Mouse (Mus musculus) right cerebral cortex, postnatal 25 days (tissue): Measurements from ENCODE around the gene Allc.
A peak's percentile ranks its signal among the peaks of the same experiment; 100 is the strongest.

Source experiments
- DNase-seq: peaks from one replicate; pipeline ENCODE4 v3.0.0; 2022

The Allc gene

DNA sequence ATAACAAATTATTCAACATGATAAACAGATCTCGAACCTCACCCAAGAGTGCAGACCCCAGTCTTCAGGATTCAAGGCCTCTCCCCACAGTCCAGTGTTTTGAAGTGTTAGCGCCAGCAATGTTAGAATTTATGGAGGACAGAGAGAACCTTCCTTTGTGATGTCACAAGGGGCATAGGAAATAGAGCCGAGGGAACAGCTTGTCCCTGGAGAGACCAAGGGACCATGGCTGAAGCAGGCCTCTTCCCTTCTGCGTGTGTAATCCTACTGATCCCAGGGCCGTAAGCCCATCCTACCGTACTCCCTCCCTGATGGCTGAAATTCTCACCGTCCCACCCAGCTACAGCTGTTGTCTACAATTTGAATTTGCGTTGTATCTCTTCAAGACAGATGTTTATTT is at the start of gene Allc:
Gene Allc (minus strand): TSS at position 101 of the 400 bp plus-strand sequence.
- DNase-seq: no peak

DNA sequence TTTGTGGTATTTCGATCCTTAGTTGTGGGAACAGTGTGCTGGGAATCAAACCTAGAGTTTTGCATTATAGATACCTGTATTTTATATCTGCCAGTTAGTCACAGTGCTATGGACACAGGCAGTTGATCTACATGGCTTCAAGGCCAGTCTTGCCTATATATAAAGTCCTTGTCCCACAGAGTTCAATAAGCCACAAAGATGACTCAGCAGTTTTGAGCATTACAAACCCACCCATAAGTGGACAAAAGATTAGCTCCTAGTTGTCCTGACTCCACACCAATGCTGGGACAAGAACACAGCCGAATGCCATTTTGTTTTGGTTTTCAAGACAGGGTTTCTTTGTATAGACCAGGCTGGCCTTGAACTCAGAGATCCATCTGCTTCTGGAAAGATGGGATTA is 46.1 kb upstream of the Allc start:
- no peak for DNase-seq

DNA sequence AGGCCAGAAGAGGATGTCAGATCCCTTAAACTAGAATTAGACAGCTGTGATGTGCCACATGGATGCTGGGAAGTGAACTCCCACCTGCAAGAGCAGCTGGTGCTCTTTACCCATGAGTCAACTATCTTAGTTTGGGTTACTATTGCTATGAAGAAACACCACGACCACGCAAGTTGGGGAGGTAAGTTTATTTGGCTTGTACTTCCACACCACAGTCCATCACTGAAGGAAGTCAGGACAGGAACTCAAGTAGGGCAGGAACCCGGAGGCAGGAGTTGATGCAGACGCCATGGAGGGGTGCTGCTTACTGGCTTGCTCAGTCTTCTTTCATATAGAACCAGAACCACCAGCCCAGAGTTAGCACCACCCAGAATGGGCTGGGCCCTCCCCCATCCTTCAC is 44.8 kb upstream of the Allc start:
- DNase-seq: no peak

DNA sequence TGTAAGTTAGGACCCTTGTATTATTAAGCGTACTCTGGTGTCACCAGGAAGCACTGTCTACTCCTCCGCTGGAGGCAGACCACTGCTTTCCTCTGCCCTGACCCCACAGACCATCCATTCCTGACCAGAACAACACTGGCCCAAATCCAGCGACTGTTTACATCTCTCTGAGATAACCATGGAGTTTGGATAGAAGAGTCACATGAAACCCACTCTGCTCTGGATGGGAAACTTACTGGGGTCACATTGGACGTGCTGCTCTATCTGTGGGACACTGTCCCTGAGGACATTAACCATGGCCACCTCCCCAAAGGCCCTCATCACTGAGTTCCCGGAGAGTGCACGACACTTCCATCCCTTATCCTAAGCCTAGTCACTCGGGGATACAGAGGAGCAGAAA is 43.1 kb upstream of the Allc start:
- no peak for DNase-seq

DNA sequence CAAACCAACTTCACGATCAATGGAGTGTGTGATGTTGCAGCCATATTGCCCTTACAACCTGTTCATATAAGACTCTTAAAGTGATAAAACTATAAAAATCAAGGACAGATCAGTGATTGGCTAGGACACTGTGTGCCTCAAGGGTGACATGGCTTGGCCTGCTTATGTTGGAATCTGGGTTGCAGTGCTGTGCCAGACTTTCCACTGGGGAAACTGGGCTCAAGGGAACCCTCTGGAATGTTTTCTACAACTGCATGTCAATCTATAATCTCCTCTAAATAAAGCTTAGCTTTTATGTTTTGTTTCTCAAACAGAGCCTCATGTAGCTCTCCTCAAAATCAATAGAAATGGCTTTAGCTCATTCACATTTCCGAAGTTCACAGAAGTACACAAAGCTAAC is 41.9 kb upstream of the Allc start:
- DNase-seq: no peak

DNA sequence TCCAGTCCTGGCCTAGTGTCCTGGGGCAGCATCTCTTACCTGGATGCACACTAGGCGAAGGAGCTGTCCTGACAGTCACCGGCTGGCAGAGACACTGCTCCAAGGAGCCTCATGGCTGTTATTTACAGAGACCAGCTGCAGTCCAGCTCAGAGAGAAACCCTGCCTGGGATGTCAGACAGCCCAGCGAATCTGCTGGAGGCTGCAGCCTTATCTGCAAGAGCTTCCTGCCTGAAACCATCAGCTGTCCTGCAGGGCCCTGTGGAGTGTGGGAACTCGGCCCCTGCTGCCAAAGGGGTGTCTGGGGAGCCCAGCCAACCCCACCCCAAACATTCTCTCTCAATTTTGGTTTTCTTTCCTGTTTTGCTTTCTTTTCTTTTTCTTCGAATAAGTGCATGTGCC is 40.9 kb upstream of the Allc start, which contains the start of gene Colec11:
Gene Colec11 (minus strand): TSS at position 183 of the 400 bp plus-strand sequence.
- DNase-seq: no peak

DNA sequence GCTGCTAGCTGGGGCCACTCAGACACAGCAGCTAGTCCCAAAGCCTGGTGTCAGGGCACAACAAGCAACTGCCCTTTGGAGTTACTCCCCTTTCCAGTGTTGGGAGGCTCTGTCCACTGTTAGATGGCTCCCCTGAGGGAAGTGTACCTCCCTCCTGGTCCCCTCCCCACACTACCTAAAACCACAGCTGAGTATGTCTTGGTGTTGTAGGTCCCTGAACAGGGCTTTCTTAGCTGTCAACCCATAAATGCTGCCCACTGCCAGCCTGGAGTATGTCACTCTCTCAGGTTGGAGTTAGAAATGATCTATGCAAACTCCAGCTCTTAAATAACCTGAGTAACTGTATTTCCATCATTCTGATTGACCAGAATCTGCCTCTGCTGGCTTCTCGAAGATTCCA is 40.3 kb upstream of the Allc start:
- DNase-seq: no peak

DNA sequence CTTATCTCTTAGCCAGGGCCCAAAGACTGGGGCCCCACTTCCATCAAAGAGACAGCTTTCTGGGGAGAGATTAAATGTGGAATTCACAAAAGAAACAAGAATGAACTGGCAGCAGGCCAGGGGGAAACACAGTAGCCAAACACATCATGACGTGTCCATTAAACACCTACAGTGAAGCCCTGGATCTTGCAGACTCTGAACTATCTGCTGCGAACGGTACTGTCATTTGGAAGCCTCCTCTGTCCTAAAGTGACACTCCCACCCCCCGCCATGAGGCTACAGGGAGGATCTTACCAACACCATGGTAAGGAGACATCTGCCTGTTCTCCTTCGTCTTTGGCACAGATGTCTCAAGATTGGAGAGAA is 39.8 kb upstream of the Allc start:
- no peak for DNase-seq

DNA sequence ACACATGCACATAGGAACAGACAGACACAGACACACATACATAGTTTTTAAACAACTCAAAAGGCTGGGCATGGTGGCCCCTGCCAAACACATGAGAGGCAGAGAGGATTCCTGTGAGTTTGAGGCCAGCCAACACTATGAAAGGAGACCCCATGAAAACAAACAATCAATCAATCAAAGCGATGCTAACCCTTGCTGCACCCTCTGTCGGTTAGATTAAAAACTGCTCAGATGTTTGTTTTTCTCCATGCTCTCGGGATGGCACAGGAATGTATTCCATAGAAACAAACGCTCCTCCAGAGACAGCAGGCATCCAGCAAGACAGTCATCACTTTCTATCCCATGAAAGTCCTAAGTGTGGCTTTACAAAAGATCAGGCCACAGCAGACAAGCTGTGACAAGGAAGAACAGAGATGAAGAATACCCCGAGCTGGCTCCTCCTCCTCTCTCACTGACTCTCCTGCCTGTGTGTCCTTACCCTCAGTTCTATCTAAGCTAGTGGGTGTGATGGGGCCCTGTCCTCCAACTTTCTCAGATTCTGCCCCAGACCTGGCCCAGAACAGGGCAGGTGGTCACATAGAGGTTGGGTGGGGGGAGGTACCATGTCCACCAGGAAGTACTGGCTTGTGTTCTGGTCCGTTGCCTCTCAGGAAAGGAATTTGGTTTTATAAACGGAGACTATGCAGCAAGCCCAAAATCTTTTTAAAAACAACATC is 39.3 kb upstream of the Allc start:
- no peak for DNase-seq

DNA sequence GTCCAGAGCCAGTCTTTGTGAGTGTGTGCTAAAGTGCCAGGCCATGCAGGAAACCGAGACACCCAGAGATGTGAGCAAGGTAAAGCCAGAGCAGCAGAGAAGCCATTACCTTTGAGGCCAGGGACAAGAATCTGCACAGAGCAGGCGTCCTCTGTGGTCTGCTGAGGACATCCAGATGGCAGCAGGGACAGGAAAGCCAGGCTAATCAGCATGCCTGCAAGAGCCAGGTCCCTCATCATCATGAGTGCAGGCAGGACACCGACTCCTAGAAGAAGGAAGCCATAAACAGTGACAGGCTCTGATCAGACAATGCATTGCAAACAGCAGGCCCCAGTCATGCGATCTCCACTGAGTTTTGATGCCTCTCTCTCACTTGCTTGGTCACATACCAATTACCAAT is 35.0 kb upstream of the Allc start:
- no peak for DNase-seq

DNA sequence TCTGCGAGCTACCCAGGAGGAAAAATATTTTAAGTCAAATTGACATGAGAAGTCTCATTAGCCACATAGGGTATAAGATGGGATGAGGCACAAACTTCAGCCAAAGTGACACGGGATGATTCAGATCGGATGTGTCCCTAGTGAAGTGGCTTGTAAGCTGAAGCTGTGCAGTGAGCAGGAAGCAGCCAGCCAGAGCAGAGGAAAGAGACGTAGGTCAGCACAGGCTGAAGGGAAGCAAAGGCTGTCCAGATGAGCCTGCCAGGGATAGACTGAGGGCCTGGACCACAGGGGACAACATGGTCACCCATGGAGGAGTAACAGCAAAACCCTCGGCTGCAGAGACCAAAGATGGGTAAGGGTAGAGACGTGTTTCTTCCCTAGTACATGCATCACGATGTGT is 32.1 kb upstream of the Allc start:
- DNase-seq: no peak

DNA sequence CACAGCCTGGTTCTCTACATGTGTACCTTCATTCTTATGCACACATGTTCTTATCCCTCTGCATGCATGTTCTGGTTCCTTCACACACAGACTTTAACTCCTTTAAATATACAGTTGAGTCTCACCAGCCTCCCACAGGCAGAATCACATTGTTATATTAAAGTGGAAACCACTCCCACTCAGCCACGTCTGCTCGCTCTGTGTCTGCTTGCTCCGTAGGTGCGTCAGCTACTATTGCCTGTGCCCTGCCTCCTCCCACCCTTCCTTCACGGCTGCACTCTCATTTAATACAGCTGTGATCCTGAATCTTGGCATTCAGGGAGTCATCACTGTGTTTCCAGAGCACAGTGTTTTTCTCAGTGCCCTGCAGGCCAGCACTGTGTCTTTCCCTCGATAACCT is 30.1 kb upstream of the Allc start:
- DNase-seq: peak; percentile 40

DNA sequence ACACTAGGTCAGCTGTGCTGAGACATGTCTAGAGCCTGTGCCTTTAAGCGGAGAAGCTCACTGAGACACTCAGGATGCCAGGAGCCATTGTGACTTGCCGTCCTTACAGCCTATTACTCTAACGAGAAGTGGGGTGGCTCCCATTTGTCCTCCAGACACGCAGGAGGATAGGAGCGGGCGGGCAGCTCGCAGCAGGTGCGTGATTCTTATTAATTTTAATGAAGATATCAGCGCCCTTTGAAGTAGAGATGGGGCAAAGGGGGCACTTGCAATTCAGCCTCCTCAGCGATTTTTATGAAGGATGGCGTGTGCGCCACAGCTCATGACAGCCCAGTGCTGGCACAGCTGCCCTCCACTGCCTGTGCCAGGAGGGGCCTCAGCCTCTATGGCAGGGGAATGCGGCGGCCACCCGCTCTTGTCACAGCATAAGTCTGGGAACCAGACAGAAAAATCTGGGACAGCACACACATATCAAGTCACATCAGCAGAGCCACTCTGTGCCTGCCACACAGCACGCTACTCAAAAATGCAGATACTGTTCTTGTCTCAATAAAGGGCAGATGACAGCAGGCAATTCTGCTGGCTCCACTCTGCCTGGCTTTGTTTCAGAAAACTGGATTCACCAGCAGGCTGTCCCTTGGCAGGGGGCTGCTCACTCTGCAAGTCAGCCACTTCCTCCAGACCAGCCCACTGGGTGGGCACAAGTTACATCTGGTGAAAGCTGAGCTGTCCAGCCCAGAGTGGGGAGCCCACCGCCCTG is 25.4 kb upstream of the Allc start:
- peak; percentile 40 for DNase-seq

DNA sequence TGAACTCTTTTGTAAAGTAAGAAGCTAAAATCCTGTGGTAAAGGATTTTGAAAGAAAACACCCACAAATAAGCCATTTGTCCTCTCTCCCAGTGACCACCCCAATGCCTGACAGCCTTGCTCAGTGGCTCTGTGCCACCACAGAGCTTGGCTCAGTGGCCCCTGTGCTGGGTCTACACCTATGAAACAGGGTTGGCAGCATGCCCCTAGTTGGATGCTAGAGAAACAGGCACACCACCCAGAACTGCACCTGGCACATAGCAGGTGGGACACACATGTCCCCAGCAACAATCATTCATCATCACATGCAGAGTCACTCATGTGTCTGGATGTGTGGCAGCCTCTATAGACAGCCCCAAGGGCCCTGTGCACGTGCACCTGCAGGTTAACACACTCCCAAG is 21.2 kb upstream of the Allc start:
- DNase-seq: no peak

DNA sequence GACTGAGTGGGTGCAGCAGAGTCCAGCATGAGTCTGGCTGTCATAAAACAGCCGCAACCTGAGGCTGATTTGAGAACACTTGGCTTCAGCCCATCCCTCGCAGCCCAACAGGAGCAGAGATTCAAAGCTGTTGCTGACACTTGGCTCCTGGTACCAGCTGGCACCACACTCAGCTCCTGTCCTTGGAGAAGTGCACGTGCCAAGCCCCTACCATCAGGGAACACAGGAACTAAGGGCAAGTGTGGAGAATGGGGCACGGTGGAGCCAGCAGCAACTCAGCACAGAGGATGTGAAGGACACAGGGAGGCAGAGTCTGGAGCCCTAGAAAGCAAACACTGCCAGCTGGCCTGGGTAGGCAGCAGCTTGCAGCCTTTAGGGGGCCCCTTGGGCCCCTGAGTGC is 19.9 kb upstream of the Allc start:
- DNase-seq: no peak

DNA sequence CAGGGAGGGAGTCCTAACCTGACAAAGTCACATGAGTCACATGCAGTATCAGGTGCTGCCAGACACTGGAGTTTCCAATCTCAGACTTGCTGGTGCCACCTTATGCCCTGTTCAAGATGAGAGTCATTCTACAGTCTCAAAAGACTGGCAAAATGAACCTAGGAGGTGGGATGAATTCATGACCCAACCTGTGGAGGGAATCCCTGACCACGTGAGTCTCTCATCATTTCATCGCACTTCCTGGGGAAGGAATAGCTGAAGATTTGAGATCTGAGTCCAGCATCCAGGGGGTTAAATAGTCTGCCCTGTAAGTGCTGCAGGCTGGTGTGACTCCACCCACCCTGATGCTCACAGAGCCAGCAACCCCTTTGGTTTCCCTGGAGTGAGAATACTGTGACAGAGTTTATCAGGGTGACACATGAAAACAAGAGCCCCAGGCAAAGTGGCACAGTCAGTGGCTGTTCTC is 16.2 kb upstream of the Allc start:
- no peak for DNase-seq

DNA sequence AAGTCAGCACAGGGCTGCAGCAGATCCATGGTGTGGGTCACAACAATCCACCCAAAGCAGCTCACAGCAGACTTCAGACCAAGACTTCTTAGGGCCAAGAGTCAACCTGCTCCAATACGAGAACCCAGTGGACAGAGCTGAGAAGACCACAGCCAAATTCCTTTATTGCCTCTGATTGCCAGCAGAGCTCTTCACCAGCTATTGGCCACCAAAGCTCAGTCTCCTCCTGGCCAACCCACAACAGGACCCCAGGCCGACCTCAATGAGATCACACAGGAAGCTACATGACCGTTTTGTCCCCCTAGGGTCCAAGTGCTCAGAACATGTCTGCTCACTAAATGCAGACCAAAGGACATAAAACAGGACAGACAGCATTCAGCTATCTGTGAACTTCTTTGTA is 15.8 kb upstream of the Allc start:
- no peak for DNase-seq

DNA sequence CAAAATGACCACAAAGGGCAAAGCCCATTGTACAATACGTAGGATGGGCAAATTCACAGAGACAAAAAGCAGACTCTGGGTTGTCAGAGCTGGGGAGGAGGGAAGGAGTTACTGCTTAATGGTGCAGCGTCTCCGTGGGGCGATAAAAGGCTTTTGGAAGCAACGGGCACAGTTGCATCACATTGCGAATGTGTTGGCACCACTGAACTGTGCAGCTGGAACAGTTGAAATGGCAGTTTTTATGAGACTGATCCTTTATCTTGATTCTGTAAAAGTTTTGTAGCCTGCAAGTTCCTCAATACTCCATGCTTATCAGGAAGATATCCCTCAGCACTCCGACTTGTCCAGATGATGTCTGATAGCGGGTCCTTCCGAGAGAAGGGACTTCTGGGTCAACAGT is 15.4 kb upstream of the Allc start:
- DNase-seq: no peak

DNA sequence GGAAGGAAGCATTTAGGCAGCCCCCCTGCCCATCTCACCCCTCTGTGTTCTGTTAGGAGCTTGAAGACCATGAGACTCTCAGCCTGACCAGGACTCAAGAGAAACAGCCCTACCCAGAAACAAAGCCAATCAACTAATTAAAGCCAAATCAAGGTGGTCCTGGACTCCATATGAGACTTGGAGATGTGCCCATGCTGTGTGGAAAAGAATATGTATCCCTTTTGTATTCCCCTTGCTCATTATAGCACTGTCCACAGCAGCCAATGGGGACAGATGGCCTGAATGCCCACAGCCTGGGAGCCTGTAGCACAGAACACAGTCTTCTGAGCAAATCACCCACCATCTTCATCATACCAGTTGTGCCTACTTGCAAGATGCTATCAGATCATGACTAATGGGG is 14.5 kb upstream of the Allc start:
- no peak for DNase-seq

DNA sequence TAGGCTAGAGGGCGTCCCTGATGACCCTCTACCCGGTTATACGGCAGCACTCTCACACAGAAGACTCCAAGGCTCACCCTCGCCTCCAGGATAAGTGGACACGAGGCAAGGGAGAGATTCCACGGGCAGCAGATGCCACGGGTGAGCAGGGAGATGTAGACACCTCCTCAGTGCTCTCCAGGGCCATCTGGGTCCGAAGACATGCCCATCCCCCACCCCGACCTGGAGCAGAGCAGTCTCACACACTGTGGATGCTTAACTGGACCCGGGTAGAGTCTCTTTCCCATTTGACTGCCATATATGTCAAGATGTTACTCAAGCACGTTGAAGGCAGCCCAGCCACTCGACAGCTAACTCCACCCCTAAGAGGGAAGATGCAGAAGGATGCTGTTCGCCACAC is 8.1 kb upstream of the Allc start:
- no peak for DNase-seq

DNA sequence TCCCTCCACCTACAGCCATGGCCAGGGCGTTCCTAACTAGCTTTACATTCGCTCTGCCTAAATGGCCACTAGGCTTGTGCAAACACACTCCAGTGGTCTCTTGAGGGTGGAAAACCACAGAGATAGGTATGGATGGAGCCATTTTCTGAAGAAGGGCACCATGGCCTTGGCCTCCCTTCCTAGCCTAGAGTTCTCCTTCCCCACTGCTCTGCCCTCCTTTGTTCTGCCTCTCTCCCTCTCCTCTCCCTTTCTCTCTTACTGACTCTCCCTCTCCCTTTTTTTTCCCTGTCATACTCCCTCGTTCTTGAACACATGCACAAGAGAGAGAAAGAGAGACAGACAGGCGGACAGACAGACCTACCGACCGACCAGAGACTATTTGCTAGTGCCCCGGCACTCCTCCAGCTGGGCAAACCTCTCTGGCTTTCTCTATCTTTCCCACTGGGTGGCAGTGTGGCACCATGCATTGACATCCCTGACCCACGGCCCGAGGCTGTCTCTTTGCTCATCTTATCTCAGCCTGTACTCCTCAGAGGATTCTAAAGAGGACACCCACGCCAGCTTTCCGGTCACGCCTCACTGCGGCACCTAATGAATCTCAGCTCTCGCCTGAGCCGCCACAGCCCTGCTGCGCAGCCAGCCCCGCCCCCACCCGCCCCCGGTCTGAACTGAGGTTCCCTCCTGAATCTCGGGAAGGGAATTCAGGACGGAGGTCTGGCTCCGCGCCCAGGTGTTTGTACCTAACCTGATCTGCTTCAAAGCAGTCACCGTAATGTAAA is 7.0 kb upstream of the Allc start:
- DNase-seq: peak; percentile 89

DNA sequence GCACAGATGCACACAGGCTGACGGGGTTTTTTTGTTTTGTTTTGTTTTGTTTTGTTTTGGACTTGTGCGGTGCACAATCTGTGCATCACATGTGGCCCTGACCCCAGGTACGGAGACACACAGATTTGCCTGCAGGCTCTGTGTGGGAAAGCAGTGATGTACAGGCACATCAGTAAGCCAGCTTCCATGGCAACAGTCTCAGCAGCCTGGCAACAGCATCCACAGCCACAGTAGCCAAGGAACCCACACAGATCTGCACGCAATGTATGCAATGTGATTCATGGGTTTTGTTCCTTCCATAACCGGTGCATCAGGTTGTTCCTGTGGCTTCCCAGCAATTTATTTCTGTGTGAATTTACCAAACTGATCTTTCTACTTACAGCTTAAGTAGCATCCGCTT is 5.6 kb upstream of the Allc start:
- DNase-seq: peak; percentile 81

DNA sequence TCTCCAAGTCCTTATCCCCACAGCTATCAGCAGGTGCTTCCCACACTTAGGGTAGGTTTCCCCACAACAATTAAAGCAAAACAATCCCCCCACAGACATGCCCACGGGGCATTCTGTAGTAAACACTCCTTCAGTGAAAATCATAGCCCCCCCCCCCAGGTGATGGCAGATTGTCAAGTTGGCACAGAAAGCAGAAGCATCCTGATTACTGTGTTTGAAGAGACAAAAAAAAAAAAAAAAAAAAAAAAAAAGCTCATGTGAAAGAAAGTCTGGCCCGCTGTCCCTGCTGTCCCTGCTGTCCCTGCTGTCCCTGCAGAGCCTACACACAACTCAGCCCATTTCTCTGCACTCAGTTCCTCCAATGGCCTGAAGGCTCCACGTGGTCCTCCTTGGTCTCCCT is 1.7 kb upstream of the Allc start:
- no peak for DNase-seq

DNA sequence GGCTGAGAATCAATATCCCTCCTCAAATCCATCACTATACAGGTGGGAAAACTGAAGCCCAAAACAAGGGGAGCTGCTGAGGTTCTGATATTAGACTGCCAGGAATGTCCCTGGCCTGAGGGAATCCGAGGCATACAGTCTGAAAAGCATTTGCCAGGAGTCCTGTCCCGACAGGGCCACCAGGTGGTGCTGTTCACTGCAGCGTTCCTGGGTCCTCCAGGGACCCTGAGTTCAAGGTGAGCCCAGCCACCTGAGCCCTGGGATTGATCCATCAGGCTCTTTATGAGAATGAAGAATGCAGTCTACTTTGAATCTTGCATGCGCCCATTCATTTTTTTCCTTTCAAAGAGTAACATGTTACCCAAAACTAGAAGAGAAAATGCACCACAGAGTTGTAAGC is 3.2 kb downstream of the Allc start:
- DNase-seq: no peak
